Mouse (Mus musculus): ENCODE results near the gene Rab1b.
"Not testable (repeated sequence)": the region's sequence is repeated elsewhere in the genome, so short reads cannot be mapped to it uniquely, and the experiment has no call there.

The Rab1b gene

GRCm38 (mm10) chr19:5097521-5098362 is 9.1 kb downstream of the Rab1b start:
- DNase-seq (ENCODE audit: low read depth, low spot score), result no peak

- no peak for DNase-seq (ENCODE audit: low read depth, low spot score)
Observed at GRCm38 (mm10) chr19:5095887-5096474, 10.9 kb downstream of the Rab1b start.

- DNase-seq (ENCODE audit: low read depth, low spot score), result no peak
Observed at GRCm38 (mm10) chr19:5094746-5095417, 12.0 kb downstream of the Rab1b start.

- peak; percentile 97 for DNase-seq (ENCODE audit: low read depth, low spot score)
Observed at GRCm38 (mm10) chr19:5094243-5094632, 12.6 kb downstream of the Rab1b start.

GRCm38 (mm10) chr19:5093481-5094242 is 13.2 kb downstream of the Rab1b start:
- no peak for DNase-seq (ENCODE audit: low read depth, low spot score)

GRCm38 (mm10) chr19:5092083-5092482 is 14.8 kb downstream of the Rab1b start:
- no peak for DNase-seq (ENCODE audit: low read depth, low spot score)

- DNase-seq (ENCODE audit: low read depth, low spot score), result no peak
Observed at GRCm38 (mm10) chr19:5089324-5089723, 17.5 kb downstream of the Rab1b start.

- peak; percentile 100 for DNase-seq (ENCODE audit: low read depth, low spot score)
Observed at GRCm38 (mm10) chr19:5087884-5088728, 18.8 kb downstream of the Rab1b start, which contains the start of gene Yif1a. Gene Yif1a, plus strand, starts transcription at chr19:5088538.

GRCm38 (mm10) chr19:5086533-5086932 is 20.3 kb downstream of the Rab1b start:
- not testable (repeated sequence) for DNase-seq (ENCODE audit: low read depth, low spot score)

- no peak for DNase-seq (ENCODE audit: low read depth, low spot score)
Observed at GRCm38 (mm10) chr19:5085145-5085863, 21.6 kb downstream of the Rab1b start, which contains the start of gene Tmem151a. Gene Tmem151a, minus strand, starts transcription at chr19:5085531.

- DNase-seq (ENCODE audit: low read depth, low spot score), result no peak
Observed at GRCm38 (mm10) chr19:5084834-5085144, 22.1 kb downstream of the Rab1b start.

- DNase-seq (ENCODE audit: low read depth, low spot score), result no peak
Observed at GRCm38 (mm10) chr19:5083961-5084833, 22.7 kb downstream of the Rab1b start.

- DNase-seq (ENCODE audit: low read depth, low spot score), result no peak
Observed at GRCm38 (mm10) chr19:5082596-5082995, 24.3 kb downstream of the Rab1b start.

- no peak for DNase-seq (ENCODE audit: low read depth, low spot score)
Observed at GRCm38 (mm10) chr19:5082005-5082404, 24.9 kb downstream of the Rab1b start.

GRCm38 (mm10) chr19:5079279-5079678 is 27.6 kb downstream of the Rab1b start:
- DNase-seq (ENCODE audit: low read depth, low spot score), result no peak

- no peak for DNase-seq (ENCODE audit: low read depth, low spot score)
Observed at GRCm38 (mm10) chr19:5073518-5073917, 33.4 kb downstream of the Rab1b start.

- DNase-seq (ENCODE audit: low read depth, low spot score), result peak; percentile 89
Observed at GRCm38 (mm10) chr19:5073028-5073427, 33.8 kb downstream of the Rab1b start.

- DNase-seq (ENCODE audit: low read depth, low spot score), result peak; percentile 92
Observed at GRCm38 (mm10) chr19:5072389-5073019, 34.4 kb downstream of the Rab1b start.
